Mouse (Mus musculus) hindbrain, embryonic 11.5 days (tissue): Measurements from ENCODE around the gene Maf. TPM values are rescaled to one million over a fixed set of nuclear protein-coding genes. Genes with fewer than 3 reads are reported as not detected.

Source experiments
- ATAC-seq: fragments of 200-750 bp; cut with Nextera tagmentation; 2 replicates; pipeline ENCODE4 v1.8.0; 2017; ENCODE audit warnings: mild to moderate bottlenecking, moderate TSS enrichment, moderate library complexity; ENCODE audit not compliant: low FRiP score
- DNase-seq: peaks from one replicate; pipeline ENCODE4 v3.0.0-alpha.2; 2015; ENCODE audit warnings: low spot score
- H3K27ac ChIP-seq: fragments of 300-500 bp; sonication (generic); 2 replicates; pipeline ENCODE4 v1.5.1; 2014; ENCODE audit warnings: mild to moderate bottlenecking, low read depth, low read length
- H3K27me3 ChIP-seq: fragments of 300-500 bp; sonication (generic); 2 replicates; pipeline ENCODE4 v1.6.1; 2014; ENCODE audit warnings: mild to moderate bottlenecking, low read length, moderate library complexity, mixed read lengths; ENCODE audit not compliant: control insufficient read depth, insufficient read depth
- H3K36me3 ChIP-seq: fragments of 300-500 bp; sonication (generic); 2 replicates; pipeline ENCODE4 v1.6.1; 2014; ENCODE audit warnings: mild to moderate bottlenecking, low read length, moderate library complexity, mixed read lengths; ENCODE audit not compliant: control insufficient read depth, insufficient read depth
- H3K4me1 ChIP-seq: fragments of 300-500 bp; sonication (generic); replicated peaks from 2 replicates; pipeline ENCODE4 v1.6.1; 2014; ENCODE audit warnings: low read length, mixed read lengths; ENCODE audit not compliant: control insufficient read depth, insufficient read depth
- H3K4me2 ChIP-seq: fragments of 300-500 bp; sonication (generic); replicated peaks from 2 replicates; pipeline ENCODE4 v1.6.1; 2014; ENCODE audit warnings: mild to moderate bottlenecking, low read depth, low read length
- H3K4me3 ChIP-seq: fragments of 300-500 bp; sonication (generic); 2 replicates; pipeline ENCODE4 v1.5.1; 2014; ENCODE audit warnings: low read depth, low read length
- H3K9ac ChIP-seq: fragments of 300-500 bp; sonication (generic); 2 replicates; pipeline ENCODE4 v1.6.1; 2014; ENCODE audit warnings: low read depth, low read length
- H3K9me3 ChIP-seq: fragments of 300-500 bp; sonication (generic); 2 replicates; pipeline ENCODE4 v1.6.1; 2016; ENCODE audit warnings: low read length; ENCODE audit not compliant: control insufficient read depth
- WGBS: fragments of 180-500 bp; shearing (Covaris S2); extraction: QIAGEN DNeasy Blood & Tissue Kit; methylation state at CpG from one replicate; pipeline ENCODE4 v1.1.7; 2014; 5-methylcytosine and 5-hydroxymethylcytosine counted together
- polyA plus RNA-seq: library from polyadenylated mRNA; unstranded; fragments of >200 nt; fragmentation: Nextera tagmentation; extraction: Ambion mirVana; gene quantifications from 2 replicates; pipeline ENCODE4 v1.2.1, GENCODE M21; 2014

The Maf gene
- polyA plus RNA-seq, 1 experiment from 2014 or later = 7.5 TPM

DNA sequence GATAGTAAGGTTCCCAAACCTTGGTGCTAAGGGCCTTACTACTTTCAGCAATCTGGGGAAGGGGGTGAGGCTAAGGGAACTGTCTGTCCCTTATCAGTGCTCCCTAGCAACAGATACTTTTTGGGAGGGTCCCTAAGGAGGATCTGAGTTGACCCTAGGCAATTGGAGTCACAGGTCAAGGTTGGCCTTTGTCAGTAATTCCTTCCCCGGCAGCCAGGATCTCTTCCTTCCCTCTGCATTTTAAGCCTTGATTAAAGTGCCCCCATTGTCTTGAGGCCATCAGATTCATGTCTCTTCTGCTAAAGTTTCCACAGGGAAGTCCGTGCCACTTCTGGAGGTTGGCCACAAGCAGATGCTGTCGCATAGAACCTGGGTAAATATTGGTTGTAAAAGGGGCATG, 10.2 kb downstream of the Maf start:
- Histone ChIP-seq H3K27ac (no peak overlapping the region), H3K27me3 (no peaks in the 10 kb centered on the region), H3K4me3 (no peak overlapping the region), H3K4me2 (no peak overlapping the region), H3K4me1 (no peaks in the 10 kb centered on the region), H3K36me3 (no peaks in the 10 kb centered on the region), H3K9me3 (no peaks in the 10 kb centered on the region), H3K9ac (no peak overlapping the region)
- WGBS = 60% methylated on average over 3 of the region's 3 CpGs
- DNase-seq = no peak
- ATAC-seq = no peak

DNA sequence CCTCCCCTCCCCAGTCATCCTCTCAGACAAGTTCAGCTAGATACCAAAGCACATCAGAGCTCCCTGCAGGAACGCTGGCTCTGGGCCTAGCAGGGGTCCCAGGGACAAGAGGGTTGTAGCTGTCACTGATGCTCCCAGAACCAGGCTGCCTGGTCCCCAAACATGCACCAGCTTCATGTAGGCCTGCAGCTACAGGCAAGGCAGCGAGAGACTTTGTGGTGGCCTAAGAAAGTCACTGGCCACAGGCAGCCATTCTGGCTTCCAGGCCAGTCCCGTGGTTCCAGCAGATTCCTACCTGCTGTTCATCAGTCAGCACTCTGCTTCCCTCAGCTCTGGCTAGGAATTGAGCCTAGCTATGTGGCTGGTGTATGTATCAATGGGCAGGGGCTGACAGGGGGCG, 10.9 kb downstream of the Maf start:
- Histone ChIP-seq H3K4me1 (no peaks in the 10 kb centered on the region), H3K4me2 (no peak overlapping the region), H3K9me3 (no peaks in the 10 kb centered on the region), H3K9ac (no peak overlapping the region), H3K4me3 (no peak overlapping the region), H3K27me3 (no peaks in the 10 kb centered on the region), H3K27ac (no peak overlapping the region), H3K36me3 (no peaks in the 10 kb centered on the region)
- 54% methylated on average over 4 of the region's 4 CpGs for WGBS
- DNase-seq (no peak), ATAC-seq (no peak)

GRCm38 (mm10) chr8:115687349-115687748, 20.2 kb downstream of the Maf start:
- H3K4me2 ChIP-seq = no peak overlapping the region
- H3K4me1 ChIP-seq = no peaks in the 10 kb centered on the region
- H3K27ac ChIP-seq = no peak overlapping the region
- no peaks in the 10 kb centered on the region for H3K36me3 ChIP-seq
- WGBS = 88% methylated on average over 9 of the region's 9 CpGs
- H3K9me3 ChIP-seq = no peaks in the 10 kb centered on the region
- H3K27me3 ChIP-seq = no peaks in the 10 kb centered on the region
- ATAC-seq (no peak), DNase-seq (no peak)
- no peak overlapping the region for H3K4me3 ChIP-seq
- no peak overlapping the region for H3K9ac ChIP-seq

DNA sequence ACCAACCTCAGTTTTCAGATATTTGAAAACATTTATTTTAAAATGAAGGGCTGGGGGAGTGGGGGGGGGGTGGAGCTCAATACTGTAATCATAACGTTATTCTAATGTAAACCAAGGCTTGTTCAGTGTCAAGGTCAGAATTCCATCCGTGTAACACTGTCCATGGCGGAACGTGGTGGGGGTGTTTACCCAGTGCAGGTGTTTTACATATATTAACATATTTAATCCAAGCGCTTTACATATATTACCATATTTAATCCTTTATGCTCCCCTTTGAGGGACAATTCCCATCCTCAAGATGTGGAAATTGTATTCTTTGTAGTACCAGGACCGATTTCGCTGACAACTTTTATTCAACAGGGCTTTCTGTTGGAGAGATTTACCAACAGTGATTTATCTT, 24.3 kb downstream of the Maf start:
- DNase-seq = no peak
- Histone ChIP-seq H3K4me2 (no peak overlapping the region), H3K9me3 (no peaks in the 10 kb centered on the region), H3K27me3 (no peaks in the 10 kb centered on the region), H3K4me1 (no peaks in the 10 kb centered on the region), H3K36me3 (no peaks in the 10 kb centered on the region), H3K9ac (no peak overlapping the region), H3K4me3 (no peak overlapping the region), H3K27ac (no peak overlapping the region)
- no peak for ATAC-seq
- WGBS = 65% methylated on average over 7 of the region's 7 CpGs

GRCm38 (mm10) chr8:115679539-115679938, 28.1 kb downstream of the Maf start:
- no peak for DNase-seq
- Histone ChIP-seq H3K27ac (no peak overlapping the region), H3K4me2 (no peak overlapping the region), H3K9ac (no peak overlapping the region), H3K4me3 (no peak overlapping the region), H3K9me3 (no peaks in the 10 kb centered on the region), H3K4me1 (no peaks in the 10 kb centered on the region), H3K27me3 (no peaks in the 10 kb centered on the region), H3K36me3 (no peaks in the 10 kb centered on the region)
- WGBS = 72% methylated on average over 7 of the region's 7 CpGs
- no peak for ATAC-seq

DNA sequence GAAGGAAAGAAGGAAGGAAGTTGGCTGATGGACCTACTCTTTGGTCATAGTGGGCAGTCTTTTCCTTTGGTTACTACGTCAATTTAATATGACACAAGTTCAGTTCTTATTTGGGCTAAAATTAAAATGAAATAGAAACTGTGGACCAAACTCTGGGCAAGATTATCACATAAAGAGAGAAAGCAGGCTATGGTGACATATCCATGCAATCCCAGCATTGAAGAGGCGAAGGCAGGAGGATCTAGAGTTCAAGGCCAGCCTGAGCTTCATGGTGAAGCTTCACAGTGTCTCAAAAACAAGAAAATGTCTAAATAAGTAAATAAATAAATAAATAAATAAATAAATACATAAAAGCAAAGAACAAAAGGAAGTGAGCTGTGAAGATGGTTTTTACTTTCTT, 42.7 kb downstream of the Maf start:
- Histone ChIP-seq H3K36me3 (no peaks in the 10 kb centered on the region), H3K9me3 (no peaks in the 10 kb centered on the region), H3K9ac (no peak overlapping the region), H3K4me2 (no peak overlapping the region), H3K27ac (no peak overlapping the region), H3K4me1 (no peaks in the 10 kb centered on the region), H3K27me3 (no peaks in the 10 kb centered on the region), H3K4me3 (no peak overlapping the region)
- 86% methylated on average over 2 of the region's 2 CpGs for WGBS
- no peak for DNase-seq
- ATAC-seq = no peak

GRCm38 (mm10) chr8:115650110-115650521, 57.5 kb downstream of the Maf start:
- ATAC-seq = no peak
- Histone ChIP-seq H3K36me3 (no peaks in the 10 kb centered on the region), H3K9ac (no peak overlapping the region), H3K4me3 (no peak overlapping the region), H3K9me3 (no peaks in the 10 kb centered on the region), H3K27me3 (no peaks in the 10 kb centered on the region), H3K27ac (no peak overlapping the region), H3K4me1 (no peaks in the 10 kb centered on the region), H3K4me2 (no peak overlapping the region)
- WGBS = 77% methylated on average over 3 of the region's 3 CpGs
- no peak for DNase-seq

DNA sequence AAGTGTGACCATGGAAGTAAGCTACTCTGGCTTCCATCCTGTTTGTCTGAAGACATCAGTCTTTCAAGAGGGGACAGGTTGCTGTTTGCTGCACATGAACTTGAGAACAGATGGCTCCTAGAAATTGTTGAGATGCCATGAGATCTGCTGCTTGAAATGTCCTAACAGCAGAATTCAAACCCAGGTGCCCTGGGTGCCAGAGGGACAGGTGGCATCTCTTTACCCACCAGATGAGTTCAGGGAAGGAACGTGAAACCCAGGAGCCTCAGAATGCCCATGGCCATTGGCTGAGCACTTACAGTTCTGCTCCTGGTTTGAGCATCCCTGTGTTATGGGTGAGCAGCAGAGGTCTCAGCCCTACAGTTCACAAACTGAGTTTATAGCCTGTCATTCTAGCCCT, 62.5 kb downstream of the Maf start:
- no peak overlapping the region for H3K4me2 ChIP-seq
- no peak overlapping the region for H3K27ac ChIP-seq
- H3K4me1 ChIP-seq = no peaks in the 10 kb centered on the region
- no peaks in the 10 kb centered on the region for H3K36me3 ChIP-seq
- H3K4me3 ChIP-seq = no peak overlapping the region
- H3K27me3 ChIP-seq = no peaks in the 10 kb centered on the region
- H3K9me3 ChIP-seq = no peaks in the 10 kb centered on the region
- WGBS = 100% methylated on average over 1 of the region's 1 CpGs
- no peak overlapping the region for H3K9ac ChIP-seq
- no peak for ATAC-seq
- no peak for DNase-seq

GRCm38 (mm10) chr8:115641936-115642335, 65.7 kb downstream of the Maf start:
- no peaks in the 10 kb centered on the region for H3K36me3 ChIP-seq
- DNase-seq (no peak), ATAC-seq (no peak)
- H3K4me1 ChIP-seq = no peaks in the 10 kb centered on the region
- H3K27ac ChIP-seq = no peak overlapping the region
- no peak overlapping the region for H3K4me2 ChIP-seq
- H3K9ac ChIP-seq = no peak overlapping the region
- WGBS = 88% methylated on average over 5 of the region's 5 CpGs
- no peaks in the 10 kb centered on the region for H3K9me3 ChIP-seq
- no peak overlapping the region for H3K4me3 ChIP-seq
- H3K27me3 ChIP-seq = no peaks in the 10 kb centered on the region
